Mouse (Mus musculus): ENCODE measurements around the gene Tmem238.

DNA sequence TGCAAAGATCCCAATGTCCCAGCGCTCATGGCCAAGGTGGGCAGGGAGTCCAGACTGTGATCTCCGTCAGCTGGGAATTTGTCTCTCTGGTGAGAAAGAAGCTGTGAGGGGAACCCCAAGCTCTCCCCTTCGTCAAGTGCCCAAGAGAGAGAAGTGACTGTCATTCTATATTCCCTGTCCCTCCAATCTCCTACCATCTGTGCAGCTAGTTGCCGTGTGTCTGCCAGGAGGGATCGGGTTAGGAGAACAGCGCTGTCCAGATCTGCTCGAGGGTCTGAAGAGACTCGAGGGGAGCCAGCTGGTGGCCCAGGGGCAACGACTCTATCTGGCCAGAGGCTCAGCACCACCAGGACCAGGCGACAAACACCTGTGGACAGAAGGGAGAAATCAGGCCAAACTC lies 13.3 kb downstream of the Tmem238 start:
- TF ChIP-seq EP300 (IDR thresholded peaks at IDR 0.05; ENCODE audit: low read depth in 1 of 2, low read length in 2 of 2) (no peak), POLR2AphosphoS2 (IDR thresholded peaks at IDR 0.05; ENCODE audit: low read length) (no peak), MAFK (IDR thresholded peaks at IDR 0.05; ENCODE audit: borderline replicate concordance, low read depth, low read length) (no peak), GATA1 (IDR thresholded peaks at IDR 0.05; ENCODE audit: low read depth, low read length) (no peak), NELFE (IDR thresholded peaks at IDR 0.05; ENCODE audit: low read depth, low read length) (no peak), RCOR1 (IDR thresholded peaks at IDR 0.05; ENCODE audit: low read depth, low read length) (no peak)
